Mouse (Mus musculus) megakaryocyte, embryonic 14.5 days (primary cell): Measurements from ENCODE around the gene Kcnma1. TPM values are rescaled to one million over a fixed set of nuclear protein-coding genes. Genes with fewer than 3 reads are reported as not detected.

Experiments
- H3K27me3 ChIP-seq: replicated peaks from 2 replicates; pipeline ENCODE3; 2012; ENCODE audit warnings: inconsistent platforms
- H3K36me3 ChIP-seq: replicated peaks from 2 replicates; pipeline ENCODE3; 2012; ENCODE audit warnings: low read length, inconsistent platforms, mixed read lengths
- H3K4me1 ChIP-seq: 2 replicates; pipeline ENCODE4 v1.6.1; 2012; ENCODE audit warnings: inconsistent platforms
- H3K4me3 ChIP-seq: replicated peaks from 2 replicates; pipeline ENCODE3; 2012; ENCODE audit warnings: moderate library complexity, mild to moderate bottlenecking, inconsistent platforms
- H3K9me3 ChIP-seq: 2 replicates; pipeline ENCODE4 v1.6.1; 2012; ENCODE audit warnings: inconsistent platforms
- FLI1 ChIP-seq: IDR thresholded peaks from 2 replicates; pipeline ENCODE4 v1.6.1; 2012; ENCODE audit warnings: low read length, inconsistent platforms, mixed read lengths
- GATA1 ChIP-seq: IDR thresholded peaks from 3 replicates; pipeline ENCODE4 v1.6.1; 2012; ENCODE audit warnings: mixed read lengths, low read length, inconsistent platforms, borderline replicate concordance
- polyA plus RNA-seq: library from polyadenylated mRNA; stranded (reverse); fragments of >175 nt; gene quantifications from 2 replicates; pipeline ENCODE4 v1.2.3, GENCODE M21; 2012; ENCODE audit warnings: low replicate concordance; ENCODE audit not compliant: insufficient read depth

Kcnma1 gene
- polyA plus RNA-seq, 1 experiment: not detected

GRCm38 (mm10) chr14:23407051-23407450 is 607.2 kb downstream of the Kcnma1 start:
- no peaks in the 10 kb centered on the region for H3K36me3 ChIP-seq
- no peaks in the 10 kb centered on the region for H3K4me1 ChIP-seq
- H3K4me3 ChIP-seq: no peak overlapping the region
- no peaks in the 10 kb centered on the region for H3K27me3 ChIP-seq
- no peak for TF ChIP-seq GATA1
- no peak for TF ChIP-seq FLI1
- H3K9me3 ChIP-seq: 0 out of 2 replicates have a peak, but pooled peaks cover 2% of the 10 kb centered on the region

GRCm38 (mm10) chr14:23400777-23401469 is 613.4 kb downstream of the Kcnma1 start:
- H3K36me3 ChIP-seq: no peaks in the 10 kb centered on the region
- TF ChIP-seq FLI1: no peak
- no peak for TF ChIP-seq GATA1
- no peaks in the 10 kb centered on the region for H3K27me3 ChIP-seq
- no peaks in the 10 kb centered on the region for H3K9me3 ChIP-seq
- H3K4me3 ChIP-seq: no peak overlapping the region
- H3K4me1 ChIP-seq: peaks cover 4% of the 10 kb centered on the region; the same call in 1 of the 2 replicates

- Histone ChIP-seq H3K9me3 (no peaks in the 10 kb centered on the region), H3K27me3 (no peaks in the 10 kb centered on the region), H3K36me3 (no peaks in the 10 kb centered on the region), H3K4me1 (peaks cover 12% of the 10 kb centered on the region), H3K4me3 (no peak overlapping the region)
- TF ChIP-seq FLI1 (no peak), GATA1 (no peak)
Observed at GRCm38 (mm10) chr14:23397642-23398041, 616.6 kb downstream of the Kcnma1 start.

GRCm38 (mm10) chr14:23391566-23391965 is 622.7 kb downstream of the Kcnma1 start:
- no peaks in the 10 kb centered on the region for H3K9me3 ChIP-seq
- TF ChIP-seq FLI1 (no peak), GATA1 (no peak)
- peak overlapping the region; percentile 78 for H3K4me3 ChIP-seq
- peaks cover 30% of the 10 kb centered on the region for H3K4me1 ChIP-seq
- no peaks in the 10 kb centered on the region for H3K36me3 ChIP-seq
- H3K27me3 ChIP-seq: no peaks in the 10 kb centered on the region

GRCm38 (mm10) chr14:23390768-23391167 is 623.5 kb downstream of the Kcnma1 start:
- H3K4me1 ChIP-seq: peaks cover 34% of the 10 kb centered on the region
- no peaks in the 10 kb centered on the region for H3K36me3 ChIP-seq
- TF ChIP-seq GATA1: no peak
- TF ChIP-seq FLI1: no peak
- H3K27me3 ChIP-seq: no peaks in the 10 kb centered on the region
- H3K4me3 ChIP-seq: no peak overlapping the region
- H3K9me3 ChIP-seq: peaks cover 4% of the 10 kb centered on the region; the same call in 1 of the 2 replicates

GRCm38 (mm10) chr14:23390161-23390560 is 624.1 kb downstream of the Kcnma1 start:
- H3K4me1 ChIP-seq: peaks cover 28% of the 10 kb centered on the region
- TF ChIP-seq GATA1: no peak
- no peak for TF ChIP-seq FLI1
- no peaks in the 10 kb centered on the region for H3K36me3 ChIP-seq
- H3K27me3 ChIP-seq: no peaks in the 10 kb centered on the region
- no peak overlapping the region for H3K4me3 ChIP-seq
- peaks cover 4% of the 10 kb centered on the region; the same call in 1 of the 2 replicates for H3K9me3 ChIP-seq

- no peak for TF ChIP-seq GATA1
- TF ChIP-seq FLI1: no peak
- peaks cover 4% of the 10 kb centered on the region; the same call in 1 of the 2 replicates for H3K9me3 ChIP-seq
Observed at GRCm38 (mm10) chr14:23386786-23387185, 627.5 kb downstream of the Kcnma1 start.

GRCm38 (mm10) chr14:23385776-23386608 is 628.3 kb downstream of the Kcnma1 start:
- H3K4me3 ChIP-seq: no peak overlapping the region
- peaks cover 4% of the 10 kb centered on the region; the same call in 1 of the 2 replicates for H3K9me3 ChIP-seq
- H3K27me3 ChIP-seq: no peaks in the 10 kb centered on the region
- TF ChIP-seq FLI1 (no peak), GATA1 (no peak)
- peaks cover 12% of the 10 kb centered on the region for H3K4me1 ChIP-seq
- no peaks in the 10 kb centered on the region for H3K36me3 ChIP-seq

More at GRCm38 (mm10) chr14:23386786-23387185, 627.5 kb downstream of the Kcnma1 start:
- Histone ChIP-seq H3K4me3 (no peak overlapping the region), H3K27me3 (no peaks in the 10 kb centered on the region), H3K4me1 (peaks cover 20% of the 10 kb centered on the region), H3K36me3 (no peaks in the 10 kb centered on the region)

- Histone ChIP-seq H3K27me3 (no peaks in the 10 kb centered on the region), H3K9me3 (no peaks in the 10 kb centered on the region), H3K4me1 (no peaks in the 10 kb centered on the region; the same call in 1 of the 2 replicates), H3K36me3 (no peaks in the 10 kb centered on the region), H3K4me3 (no peak overlapping the region)
- TF ChIP-seq GATA1 (no peak), FLI1 (no peak)
Observed at GRCm38 (mm10) chr14:23378351-23379087, 635.8 kb downstream of the Kcnma1 start.
